Mouse (Mus musculus) lung, adult 2 months (tissue): ENCODE measurements around the gene Fbxl7.

Experiments used
- CTCF ChIP-seq: fragments of 200-500 bp; IDR thresholded peaks from 2 replicates; pipeline ENCODE4 v1.5.1; 2011; ENCODE audit warnings: mild to moderate bottlenecking, low read length, control low read depth; ENCODE audit not compliant: insufficient read depth
- POLR2A ChIP-seq: fragments of 200-500 bp; IDR thresholded peaks from 2 replicates; pipeline ENCODE4 v1.6.1; 2011; ENCODE audit warnings: low read depth, mild to moderate bottlenecking, control low read depth, low read length, borderline replicate concordance; ENCODE audit errors: extremely low read depth

DNA sequence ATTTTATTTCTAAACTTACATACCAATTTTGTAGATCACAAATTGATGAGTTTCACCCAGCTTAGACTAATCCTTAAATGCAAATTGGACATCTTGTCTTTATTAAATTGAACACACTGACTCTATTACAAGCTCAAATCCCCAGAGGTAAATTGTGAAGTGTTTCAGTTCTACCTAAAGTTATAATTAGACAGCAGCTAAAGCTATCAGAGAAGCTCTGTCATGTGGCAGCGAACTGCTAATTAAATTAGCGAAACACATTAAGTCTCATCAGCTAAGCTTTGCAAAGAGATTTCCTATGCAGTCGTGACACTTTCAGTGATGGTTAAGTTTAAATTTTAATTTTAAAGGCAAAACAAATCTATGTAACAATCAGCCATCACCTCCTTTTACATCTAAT, 114.8 kb downstream of the Fbxl7 start:
- no peak for TF ChIP-seq CTCF
- no peak for TF ChIP-seq POLR2A
